Mouse (Mus musculus) kidney, adult 2 months (tissue): ENCODE data around the gene Prickle2.

Experiments
- CTCF ChIP-seq: fragments of 200-500 bp; conservative IDR thresholded peaks from 2 replicates; pipeline ENCODE4 v1.5.1; 2011; ENCODE audit warnings: low read depth, mild to moderate bottlenecking, control low read depth, low read length, moderate library complexity, mixed read lengths; ENCODE audit not compliant: insufficient read depth, insufficient read length
- POLR2A ChIP-seq: fragments of 200-500 bp; IDR thresholded peaks from one replicate; pipeline ENCODE4 v1.6.1; 2011; ENCODE audit warnings: low read depth, low read length, control low read depth

DNA sequence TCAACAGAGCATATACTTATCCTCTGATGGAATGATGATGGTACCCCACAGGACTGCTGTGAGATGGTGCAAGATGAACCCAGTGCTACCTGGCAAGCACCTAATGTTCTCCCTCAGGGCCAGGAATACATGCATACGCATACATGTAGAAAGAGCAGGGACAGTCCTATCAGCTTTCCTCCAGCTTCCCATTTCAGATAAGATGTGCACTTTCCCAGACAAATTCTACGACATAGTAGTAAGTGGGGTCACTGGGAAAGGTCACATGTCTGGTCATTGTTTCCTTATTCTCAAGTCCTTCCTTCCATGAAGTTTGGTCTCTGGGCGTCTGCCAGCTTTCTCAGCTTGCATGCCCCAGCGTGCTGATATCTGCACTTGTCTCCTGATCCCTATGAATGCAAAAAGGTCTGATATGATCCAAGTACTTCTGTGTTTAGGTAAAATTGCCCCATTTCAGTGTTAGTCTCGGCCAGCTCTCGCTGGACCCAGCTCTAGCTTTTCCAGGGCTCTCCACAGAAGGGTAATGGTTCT is 187.5 kb downstream of the Prickle2 start:
- TF ChIP-seq POLR2A (no peak), CTCF (no peak)
